Mouse (Mus musculus): ENCODE data around the gene Foxn4. TPM values are rescaled to one million over a fixed set of nuclear protein-coding genes. Genes with fewer than 3 reads are reported as not detected.

Gene Foxn4
- not detected in 2 replicates for polyA plus RNA-seq (2015; fragmentation: Nextera tagmentation; extraction: Ambion mirVana)

GRCm38 (mm10) chr5:114273693-114274402 is at the start of gene Foxn4:
Gene Foxn4 (minus strand): TSS chr5:114273807.
- no peaks in the 10 kb centered on the region for H3K4me1 ChIP-seq (ENCODE audit: insufficient read depth)
- H3K36me3 ChIP-seq (replicated peaks; ENCODE audit: insufficient read depth, low read length): no peaks in the 10 kb centered on the region
- H3K4me3 ChIP-seq (ENCODE audit: low read depth, low read length): peak within 1 kb of the TSS; percentile 7; the same call in 1 of the 2 replicates
- TF ChIP-seq EP300 (IDR thresholded peaks at IDR 0.05; ENCODE audit: low read depth) (no peak), CTCF (IDR thresholded peaks at IDR 0.05; ENCODE audit: low read depth) (no peak)
- DNase-seq: no peak
- 1% methylated on average over 42 of the region's 56 CpGs for WGBS (ENCODE audit: insufficient replicate concordance)
- peak within 1 kb of the TSS; percentile 32 for H3K4me2 ChIP-seq (ENCODE audit: low read depth, low read length)
- H3K27me3 ChIP-seq (ENCODE audit: insufficient read depth, low read length): peaks cover 69% of the 10 kb centered on the region
- no peak within 1 kb of the TSS for H3K9ac ChIP-seq (replicated peaks)
- ATAC-seq: no peak
- H3K9me3 ChIP-seq (ENCODE audit: low read length): no peaks in the 10 kb centered on the region
- no peak within 1 kb of the TSS for H3K27ac ChIP-seq (ENCODE audit: low read depth)

DNA sequence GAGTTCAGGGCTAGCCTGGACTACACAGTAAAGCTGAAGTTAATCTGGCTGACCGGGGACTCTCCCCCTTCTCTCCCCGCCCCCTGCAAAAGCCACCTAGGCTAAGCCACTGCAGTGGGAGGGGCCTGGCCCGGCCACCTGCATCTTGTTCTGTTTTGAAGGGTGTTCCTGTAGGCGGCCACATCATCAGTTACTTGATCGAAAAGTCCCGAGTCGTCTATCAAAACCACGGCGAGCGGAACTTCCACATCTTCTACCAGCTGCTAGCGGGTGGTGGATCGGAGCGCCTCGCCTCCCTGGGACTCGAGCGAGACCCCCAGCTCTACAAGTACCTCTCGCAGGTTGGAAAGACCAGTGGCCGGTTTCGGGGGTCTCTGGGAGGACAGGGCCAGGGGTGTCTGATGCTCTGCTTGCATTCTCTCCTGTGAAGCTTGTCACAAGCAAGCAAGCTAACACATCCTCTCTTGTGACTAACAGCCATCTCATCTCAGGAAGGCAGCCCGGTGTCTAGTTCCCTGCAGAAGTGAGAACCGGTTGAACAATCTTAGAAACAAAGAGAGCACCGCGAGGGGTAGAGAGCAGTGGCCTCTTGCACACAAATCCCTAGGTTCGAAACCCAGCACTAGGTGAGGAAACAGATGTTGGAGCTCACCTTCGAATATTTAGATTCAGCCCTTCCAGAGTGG is 49.6 kb upstream of the Foxn4 start:
- 45% methylated on average over 25 of the region's 25 CpGs for WGBS (ENCODE audit: insufficient replicate concordance)
- Histone ChIP-seq H3K27ac (ENCODE audit: low read depth) (no peak overlapping the region), H3K36me3 (replicated peaks; ENCODE audit: insufficient read depth, low read length) (no peaks in the 10 kb centered on the region), H3K4me3 (ENCODE audit: low read depth, low read length) (no peak overlapping the region), H3K9me3 (ENCODE audit: low read length) (no peaks in the 10 kb centered on the region), H3K4me2 (ENCODE audit: low read depth, low read length) (no peak overlapping the region), H3K9ac (replicated peaks) (no peak overlapping the region), H3K4me1 (ENCODE audit: insufficient read depth) (no peaks in the 10 kb centered on the region), H3K27me3 (ENCODE audit: insufficient read depth, low read length) (0 out of 2 replicates have a peak, but pooled peaks cover 2% of the 10 kb centered on the region)
- no peak for DNase-seq
- ATAC-seq: no peak
- TF ChIP-seq CTCF (IDR thresholded peaks at IDR 0.05; ENCODE audit: low read depth) (no peak), EP300 (IDR thresholded peaks at IDR 0.05; ENCODE audit: low read depth) (no peak)

DNA sequence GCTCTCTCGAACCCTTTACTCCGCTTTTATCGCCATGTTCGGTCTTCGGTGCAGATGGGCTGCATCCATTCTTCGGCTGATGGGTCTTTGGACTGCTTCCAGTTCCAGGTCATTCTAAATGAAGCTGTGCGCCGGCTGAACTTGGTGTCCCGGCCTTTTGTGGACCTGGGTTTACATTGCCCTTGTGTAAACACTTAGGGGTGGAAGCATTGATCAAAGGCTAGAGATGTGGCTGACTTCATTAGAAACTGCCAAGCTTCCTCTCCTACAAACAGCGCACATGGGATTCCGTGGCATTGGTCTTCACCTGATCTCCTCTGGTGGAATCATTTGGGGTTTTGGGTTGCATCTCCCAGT is 36.1 kb upstream of the Foxn4 start:
- H3K36me3 ChIP-seq (replicated peaks; ENCODE audit: insufficient read depth, low read length): no peaks in the 10 kb centered on the region
- WGBS (ENCODE audit: insufficient replicate concordance): 60% methylated on average over 11 of the region's 11 CpGs
- no peak overlapping the region for H3K9ac ChIP-seq (replicated peaks)
- no peaks in the 10 kb centered on the region for H3K27me3 ChIP-seq (ENCODE audit: insufficient read depth, low read length)
- ATAC-seq (peak; percentile 57), DNase-seq (peak; percentile 29)
- H3K9me3 ChIP-seq (ENCODE audit: low read length): no peaks in the 10 kb centered on the region
- no peak for TF ChIP-seq EP300 (IDR thresholded peaks at IDR 0.05; ENCODE audit: low read depth)
- no peak for TF ChIP-seq CTCF (IDR thresholded peaks at IDR 0.05; ENCODE audit: low read depth)
- H3K4me3 ChIP-seq (ENCODE audit: low read depth, low read length): no peak overlapping the region
- no peaks in the 10 kb centered on the region for H3K4me1 ChIP-seq (ENCODE audit: insufficient read depth)
- no peak overlapping the region for H3K27ac ChIP-seq (ENCODE audit: low read depth)
- peak overlapping the region; percentile 60 for H3K4me2 ChIP-seq (ENCODE audit: low read depth, low read length)

- Histone ChIP-seq H3K9me3 (ENCODE audit: low read length) (no peaks in the 10 kb centered on the region), H3K4me3 (ENCODE audit: low read depth, low read length) (no peak overlapping the region), H3K4me2 (ENCODE audit: low read depth, low read length) (peak overlapping the region; percentile 60), H3K36me3 (replicated peaks; ENCODE audit: insufficient read depth, low read length) (no peaks in the 10 kb centered on the region), H3K9ac (replicated peaks) (no peak overlapping the region), H3K4me1 (ENCODE audit: insufficient read depth) (no peaks in the 10 kb centered on the region), H3K27ac (ENCODE audit: low read depth) (no peak overlapping the region), H3K27me3 (ENCODE audit: insufficient read depth, low read length) (no peaks in the 10 kb centered on the region)
- DNase-seq (no peak), ATAC-seq (peak; percentile 25; the same call in 1 of the 2 replicates)
- 45% methylated on average over 18 of the region's 18 CpGs for WGBS (ENCODE audit: insufficient replicate concordance)
- TF ChIP-seq CTCF (IDR thresholded peaks at IDR 0.05; ENCODE audit: low read depth): peak; percentile 65
- TF ChIP-seq EP300 (IDR thresholded peaks at IDR 0.05; ENCODE audit: low read depth): no peak
Observed at GRCm38 (mm10) chr5:114308765-114309679, 35.4 kb upstream of the Foxn4 start.

GRCm38 (mm10) chr5:114306496-114306895 is 32.9 kb upstream of the Foxn4 start:
- peak; percentile 55 for DNase-seq
- Histone ChIP-seq H3K9ac (replicated peaks) (no peak overlapping the region), H3K9me3 (ENCODE audit: low read length) (no peaks in the 10 kb centered on the region), H3K36me3 (replicated peaks; ENCODE audit: insufficient read depth, low read length) (no peaks in the 10 kb centered on the region), H3K4me3 (ENCODE audit: low read depth, low read length) (no peak overlapping the region), H3K27me3 (ENCODE audit: insufficient read depth, low read length) (no peaks in the 10 kb centered on the region), H3K4me1 (ENCODE audit: insufficient read depth) (no peaks in the 10 kb centered on the region), H3K4me2 (ENCODE audit: low read depth, low read length) (no peak overlapping the region), H3K27ac (ENCODE audit: low read depth) (no peak overlapping the region)
- no peak for TF ChIP-seq EP300 (IDR thresholded peaks at IDR 0.05; ENCODE audit: low read depth)
- TF ChIP-seq CTCF (IDR thresholded peaks at IDR 0.05; ENCODE audit: low read depth): no peak
- ATAC-seq: no peak; the same call in 1 of the 2 replicates
- 47% methylated on average over 5 of the region's 5 CpGs for WGBS (ENCODE audit: insufficient replicate concordance)

GRCm38 (mm10) chr5:114303166-114303565 is 29.6 kb upstream of the Foxn4 start:
- H3K9me3 ChIP-seq (ENCODE audit: low read length): no peaks in the 10 kb centered on the region
- H3K27me3 ChIP-seq (ENCODE audit: insufficient read depth, low read length): no peaks in the 10 kb centered on the region
- H3K9ac ChIP-seq (replicated peaks): no peak overlapping the region
- no peaks in the 10 kb centered on the region for H3K4me1 ChIP-seq (ENCODE audit: insufficient read depth)
- no peak overlapping the region for H3K27ac ChIP-seq (ENCODE audit: low read depth)
- no peak overlapping the region for H3K4me3 ChIP-seq (ENCODE audit: low read depth, low read length)
- ATAC-seq (no peak), DNase-seq (no peak)
- H3K36me3 ChIP-seq (replicated peaks; ENCODE audit: insufficient read depth, low read length): no peaks in the 10 kb centered on the region
- WGBS (ENCODE audit: insufficient replicate concordance): 66% methylated on average over 6 of the region's 6 CpGs
- H3K4me2 ChIP-seq (ENCODE audit: low read depth, low read length): no peak overlapping the region
- TF ChIP-seq CTCF (IDR thresholded peaks at IDR 0.05; ENCODE audit: low read depth) (no peak), EP300 (IDR thresholded peaks at IDR 0.05; ENCODE audit: low read depth) (no peak)
